Mouse (Mus musculus): ENCODE data around the gene Ptgs1.

Ptgs1 gene

GRCm38 (mm10) chr2:36234526-36235368 is 4.5 kb downstream of the Ptgs1 start:
- peaks cover 55% of the 10 kb centered on the region for H3K27me3 ChIP-seq (ENCODE audit: insufficient read depth, low read length)
- H3K36me3 ChIP-seq (ENCODE audit: insufficient read depth, low read length), result no peaks in the 10 kb centered on the region
- no peaks in the 10 kb centered on the region for H3K9me3 ChIP-seq (ENCODE audit: low read length)
- no peak for TF ChIP-seq POU5F1 (IDR thresholded peaks at IDR 0.05; ENCODE audit: borderline replicate concordance, low read length)
- peaks cover 17% of the 10 kb centered on the region for H3K4me1 ChIP-seq (replicated peaks; ENCODE audit: low read depth, low read length)
- no peak overlapping the region for H3K4me3 ChIP-seq (replicated peaks; ENCODE audit: low read length)

- Histone ChIP-seq H3K9me3 (ENCODE audit: low read length) (no peaks in the 10 kb centered on the region), H3K36me3 (ENCODE audit: insufficient read depth, low read length) (no peaks in the 10 kb centered on the region), H3K4me1 (replicated peaks; ENCODE audit: low read depth, low read length) (peaks cover 6% of the 10 kb centered on the region; the same call in 1 of the 2 replicates), H3K27me3 (ENCODE audit: insufficient read depth, low read length) (peaks cover 46% of the 10 kb centered on the region), H3K4me3 (replicated peaks; ENCODE audit: low read length) (no peak overlapping the region)
- TF ChIP-seq POU5F1 (IDR thresholded peaks at IDR 0.05; ENCODE audit: borderline replicate concordance, low read length) (no peak), CTCF (conservative IDR thresholded peaks at IDR 0.05; ENCODE audit: low read length) (no peak), NANOG (IDR thresholded peaks at IDR 0.05; ENCODE audit: borderline replicate concordance, low read length) (no peak)
Measured at GRCm38 (mm10) chr2:36235917-36236316, 5.7 kb downstream of the Ptgs1 start.

GRCm38 (mm10) chr2:36236889-36237288 is 6.7 kb downstream of the Ptgs1 start:
- Histone ChIP-seq H3K36me3 (ENCODE audit: insufficient read depth, low read length) (no peaks in the 10 kb centered on the region), H3K4me1 (replicated peaks; ENCODE audit: low read depth, low read length) (peaks cover 3% of the 10 kb centered on the region; the same call in 1 of the 2 replicates), H3K9me3 (ENCODE audit: low read length) (no peaks in the 10 kb centered on the region), H3K4me3 (replicated peaks; ENCODE audit: low read length) (no peak overlapping the region), H3K27me3 (ENCODE audit: insufficient read depth, low read length) (peaks cover 37% of the 10 kb centered on the region)
- TF ChIP-seq NANOG (IDR thresholded peaks at IDR 0.05; ENCODE audit: borderline replicate concordance, low read length) (no peak), POU5F1 (IDR thresholded peaks at IDR 0.05; ENCODE audit: borderline replicate concordance, low read length) (no peak), CTCF (conservative IDR thresholded peaks at IDR 0.05; ENCODE audit: low read length) (no peak)

- Histone ChIP-seq H3K4me3 (replicated peaks; ENCODE audit: low read length) (no peak overlapping the region), H3K9me3 (ENCODE audit: low read length) (no peaks in the 10 kb centered on the region), H3K4me1 (replicated peaks; ENCODE audit: low read depth, low read length) (peaks cover 3% of the 10 kb centered on the region; the same call in 1 of the 2 replicates), H3K36me3 (ENCODE audit: insufficient read depth, low read length) (no peaks in the 10 kb centered on the region), H3K27me3 (ENCODE audit: insufficient read depth, low read length) (peaks cover 38% of the 10 kb centered on the region)
- TF ChIP-seq NANOG (IDR thresholded peaks at IDR 0.05; ENCODE audit: borderline replicate concordance, low read length) (no peak), POU5F1 (IDR thresholded peaks at IDR 0.05; ENCODE audit: borderline replicate concordance, low read length) (no peak), CTCF (conservative IDR thresholded peaks at IDR 0.05; ENCODE audit: low read length) (no peak)
Measured at GRCm38 (mm10) chr2:36237557-36237956, 7.3 kb downstream of the Ptgs1 start.

GRCm38 (mm10) chr2:36238467-36238866 is 8.2 kb downstream of the Ptgs1 start:
- Histone ChIP-seq H3K9me3 (ENCODE audit: low read length) (no peaks in the 10 kb centered on the region), H3K27me3 (ENCODE audit: insufficient read depth, low read length) (peaks cover 43% of the 10 kb centered on the region), H3K36me3 (ENCODE audit: insufficient read depth, low read length) (no peaks in the 10 kb centered on the region), H3K4me1 (replicated peaks; ENCODE audit: low read depth, low read length) (peaks cover 3% of the 10 kb centered on the region; the same call in 1 of the 2 replicates), H3K4me3 (replicated peaks; ENCODE audit: low read length) (no peak overlapping the region)
- TF ChIP-seq CTCF (conservative IDR thresholded peaks at IDR 0.05; ENCODE audit: low read length), result peak; percentile 43
- no peak for TF ChIP-seq POU5F1 (IDR thresholded peaks at IDR 0.05; ENCODE audit: borderline replicate concordance, low read length)
- no peak for TF ChIP-seq NANOG (IDR thresholded peaks at IDR 0.05; ENCODE audit: borderline replicate concordance, low read length)

- Histone ChIP-seq H3K4me3 (replicated peaks; ENCODE audit: low read length) (no peak overlapping the region), H3K27me3 (ENCODE audit: insufficient read depth, low read length) (peaks cover 40% of the 10 kb centered on the region), H3K36me3 (ENCODE audit: insufficient read depth, low read length) (no peaks in the 10 kb centered on the region), H3K9me3 (ENCODE audit: low read length) (no peaks in the 10 kb centered on the region), H3K4me1 (replicated peaks; ENCODE audit: low read depth, low read length) (peaks cover 3% of the 10 kb centered on the region; the same call in 1 of the 2 replicates)
- TF ChIP-seq NANOG (IDR thresholded peaks at IDR 0.05; ENCODE audit: borderline replicate concordance, low read length), result no peak
Measured at GRCm38 (mm10) chr2:36238951-36239350, 8.7 kb downstream of the Ptgs1 start.

GRCm38 (mm10) chr2:36242514-36242913 is 12.3 kb downstream of the Ptgs1 start:
- TF ChIP-seq NANOG (IDR thresholded peaks at IDR 0.05; ENCODE audit: borderline replicate concordance, low read length), result no peak
- TF ChIP-seq POU5F1 (IDR thresholded peaks at IDR 0.05; ENCODE audit: borderline replicate concordance, low read length), result no peak
- no peak for TF ChIP-seq CTCF (conservative IDR thresholded peaks at IDR 0.05; ENCODE audit: low read length)
- H3K9me3 ChIP-seq (ENCODE audit: low read length), result no peaks in the 10 kb centered on the region
- peak overlapping the region; percentile 56 for H3K4me3 ChIP-seq (replicated peaks; ENCODE audit: low read length)
- no peaks in the 10 kb centered on the region for H3K36me3 ChIP-seq (ENCODE audit: insufficient read depth, low read length)
- peaks cover 28% of the 10 kb centered on the region for H3K27me3 ChIP-seq (ENCODE audit: insufficient read depth, low read length)
- no peaks in the 10 kb centered on the region; the same call in 1 of the 2 replicates for H3K4me1 ChIP-seq (replicated peaks; ENCODE audit: low read depth, low read length)

- TF ChIP-seq POU5F1 (IDR thresholded peaks at IDR 0.05; ENCODE audit: borderline replicate concordance, low read length) (no peak), NANOG (IDR thresholded peaks at IDR 0.05; ENCODE audit: borderline replicate concordance, low read length) (no peak), CTCF (conservative IDR thresholded peaks at IDR 0.05; ENCODE audit: low read length) (no peak)
- Histone ChIP-seq H3K9me3 (ENCODE audit: low read length) (no peaks in the 10 kb centered on the region), H3K4me3 (replicated peaks; ENCODE audit: low read length) (no peak overlapping the region), H3K27me3 (ENCODE audit: insufficient read depth, low read length) (peaks cover 23% of the 10 kb centered on the region), H3K4me1 (replicated peaks; ENCODE audit: low read depth, low read length) (no peaks in the 10 kb centered on the region; the same call in 1 of the 2 replicates), H3K36me3 (ENCODE audit: insufficient read depth, low read length) (no peaks in the 10 kb centered on the region)
Measured at GRCm38 (mm10) chr2:36243296-36243891, 13.2 kb downstream of the Ptgs1 start.
